Mouse (Mus musculus) intestine, embryonic 15.5 days (tissue): ENCODE results near the gene Grhl3. TPM values are rescaled to one million over a fixed set of nuclear protein-coding genes. Genes with fewer than 3 reads are reported as not detected.
A peak's percentile ranks its signal among the peaks of the same experiment; 100 is the strongest.

Experiments
- ATAC-seq: fragments of 200-750 bp; cut with Nextera tagmentation; 2 replicates; pipeline ENCODE4 v1.8.0; 2017; ENCODE audit warnings: moderate TSS enrichment, moderate library complexity
- H3K27ac ChIP-seq: fragments of 300-500 bp; sonication (generic); 2 replicates; pipeline ENCODE4 v1.5.1; 2015; ENCODE audit warnings: mild to moderate bottlenecking, inconsistent platforms
- H3K27me3 ChIP-seq: fragments of 300-500 bp; sonication (generic); replicated peaks from 2 replicates; pipeline ENCODE4 v1.6.1; 2015; ENCODE audit warnings: inconsistent platforms
- H3K36me3 ChIP-seq: fragments of 300-500 bp; sonication (generic); 2 replicates; pipeline ENCODE4 v1.6.1; 2015; ENCODE audit warnings: inconsistent platforms
- H3K4me1 ChIP-seq: fragments of 300-500 bp; sonication (generic); replicated peaks from 2 replicates; pipeline ENCODE4 v1.6.1; 2015; ENCODE audit warnings: inconsistent platforms
- H3K4me2 ChIP-seq: fragments of 300-500 bp; sonication (generic); replicated peaks from 2 replicates; pipeline ENCODE4 v1.6.1; 2015; ENCODE audit warnings: mild to moderate bottlenecking, inconsistent platforms
- H3K4me3 ChIP-seq: fragments of 300-500 bp; sonication (generic); replicated peaks from 2 replicates; pipeline ENCODE4 v1.5.1; 2015; ENCODE audit warnings: inconsistent platforms
- H3K9ac ChIP-seq: fragments of 300-500 bp; sonication (generic); 2 replicates; pipeline ENCODE4 v1.6.1; 2015; ENCODE audit warnings: inconsistent platforms
- H3K9me3 ChIP-seq: fragments of 300-500 bp; sonication (generic); 2 replicates; pipeline ENCODE4 v1.6.1; 2016; ENCODE audit warnings: inconsistent platforms
- WGBS: fragments of 180-500 bp; shearing (Covaris S2); methylation state at CpG from one replicate; pipeline ENCODE4 v1.1.7; 2015; 5-methylcytosine and 5-hydroxymethylcytosine counted together
- polyA plus RNA-seq: library from polyadenylated mRNA; unstranded; fragments of >200 nt; fragmentation: Nextera tagmentation; extraction: Ambion mirVana; gene quantifications from 2 replicates; pipeline ENCODE4 v1.2.1, GENCODE M21; 2015

Grhl3 gene
- polyA plus RNA-seq, 1 experiment from 2014 or later = 4.4 TPM

- ATAC-seq = peak; percentile 37
- Histone ChIP-seq H3K27me3 (no peaks in the 10 kb centered on the region), H3K27ac (no peak overlapping the region), H3K9ac (no peak overlapping the region), H3K4me1 (peaks cover 36% of the 10 kb centered on the region), H3K9me3 (no peaks in the 10 kb centered on the region), H3K36me3 (no peaks in the 10 kb centered on the region), H3K4me2 (peak overlapping the region; percentile 60), H3K4me3 (peak overlapping the region; percentile 22)
- 7% methylated on average over 8 of the region's 8 CpGs for WGBS
Measured at GRCm38 (mm10) chr4:135545080-135545511, 28.3 kb downstream of the Grhl3 start.

- Histone ChIP-seq H3K4me3 (no peak overlapping the region), H3K27ac (no peak overlapping the region), H3K36me3 (no peaks in the 10 kb centered on the region), H3K4me2 (no peak overlapping the region), H3K9ac (no peak overlapping the region), H3K4me1 (peaks cover 30% of the 10 kb centered on the region), H3K9me3 (no peaks in the 10 kb centered on the region), H3K27me3 (no peaks in the 10 kb centered on the region)
- no peak for ATAC-seq
- 86% methylated on average over 2 of the region's 2 CpGs for WGBS
Measured at GRCm38 (mm10) chr4:135544284-135544683, 29.1 kb downstream of the Grhl3 start.

GRCm38 (mm10) chr4:135540057-135540456 is 33.4 kb downstream of the Grhl3 start:
- Histone ChIP-seq H3K4me2 (no peak overlapping the region), H3K4me3 (no peak overlapping the region), H3K4me1 (peaks cover 7% of the 10 kb centered on the region), H3K27me3 (no peaks in the 10 kb centered on the region), H3K9me3 (no peaks in the 10 kb centered on the region), H3K36me3 (no peaks in the 10 kb centered on the region), H3K9ac (no peak overlapping the region), H3K27ac (no peak overlapping the region)
- 71% methylated on average over 9 of the region's 9 CpGs for WGBS
- ATAC-seq = no peak

- Histone ChIP-seq H3K9me3 (no peaks in the 10 kb centered on the region), H3K27me3 (no peaks in the 10 kb centered on the region), H3K4me2 (no peak overlapping the region), H3K4me3 (no peak overlapping the region), H3K36me3 (no peaks in the 10 kb centered on the region), H3K9ac (no peak overlapping the region), H3K27ac (no peak overlapping the region), H3K4me1 (no peaks in the 10 kb centered on the region)
- 87% methylated on average over 12 of the region's 12 CpGs for WGBS
- ATAC-seq = no peak
Measured at GRCm38 (mm10) chr4:135539056-135539455, 34.4 kb downstream of the Grhl3 start.

- H3K27me3 ChIP-seq = no peaks in the 10 kb centered on the region
- ATAC-seq = no peak
- WGBS = 98% methylated on average over 3 of the region's 3 CpGs
Measured at GRCm38 (mm10) chr4:135535021-135535420, 38.4 kb downstream of the Grhl3 start.

GRCm38 (mm10) chr4:135533001-135533400 is 40.4 kb downstream of the Grhl3 start:
- no peaks in the 10 kb centered on the region for H3K4me1 ChIP-seq
- H3K27me3 ChIP-seq = no peaks in the 10 kb centered on the region
- WGBS = 62% methylated on average over 6 of the region's 6 CpGs
- H3K4me3 ChIP-seq = no peak overlapping the region
- no peak overlapping the region for H3K9ac ChIP-seq
- no peak overlapping the region for H3K27ac ChIP-seq
- no peaks in the 10 kb centered on the region for H3K9me3 ChIP-seq
- no peak for ATAC-seq
- no peaks in the 10 kb centered on the region for H3K36me3 ChIP-seq
- no peak overlapping the region for H3K4me2 ChIP-seq

More at GRCm38 (mm10) chr4:135535021-135535420, 38.4 kb downstream of the Grhl3 start:
- Histone ChIP-seq H3K9ac (no peak overlapping the region), H3K4me2 (no peak overlapping the region), H3K9me3 (no peaks in the 10 kb centered on the region), H3K4me1 (no peaks in the 10 kb centered on the region), H3K4me3 (no peak overlapping the region), H3K36me3 (no peaks in the 10 kb centered on the region), H3K27ac (no peak overlapping the region)

GRCm38 (mm10) chr4:135531771-135532613 is 41.4 kb downstream of the Grhl3 start:
- no peak overlapping the region for H3K27ac ChIP-seq
- no peak overlapping the region for H3K4me3 ChIP-seq
- no peak for ATAC-seq
- H3K27me3 ChIP-seq = no peaks in the 10 kb centered on the region
- no peak overlapping the region for H3K9ac ChIP-seq
- H3K36me3 ChIP-seq = no peaks in the 10 kb centered on the region
- H3K9me3 ChIP-seq = no peaks in the 10 kb centered on the region
- 51% methylated on average over 9 of the region's 9 CpGs for WGBS
- no peaks in the 10 kb centered on the region for H3K4me1 ChIP-seq
- no peak overlapping the region for H3K4me2 ChIP-seq

GRCm38 (mm10) chr4:135531236-135531635 is 42.2 kb downstream of the Grhl3 start:
- Histone ChIP-seq H3K9ac (no peak overlapping the region), H3K4me1 (peaks cover 2% of the 10 kb centered on the region; the same call in 1 of the 2 replicates), H3K27ac (no peak overlapping the region), H3K36me3 (no peaks in the 10 kb centered on the region), H3K4me2 (no peak overlapping the region), H3K27me3 (no peaks in the 10 kb centered on the region), H3K9me3 (no peaks in the 10 kb centered on the region), H3K4me3 (no peak overlapping the region)
- ATAC-seq = no peak
- 87% methylated on average over 9 of the region's 9 CpGs for WGBS

- 68% methylated on average over 2 of the region's 2 CpGs for whole genome bisulfite sequencing
- H3K4me3 ChIP-seq = no peak overlapping the region
- no peak overlapping the region for H3K9ac ChIP-seq
- no peak overlapping the region for H3K27ac ChIP-seq
- H3K4me1 ChIP-seq = peaks cover 6% of the 10 kb centered on the region; the same call in 1 of the 2 replicates
- no peak overlapping the region for H3K4me2 ChIP-seq
- no peak for ATAC-seq
- no peaks in the 10 kb centered on the region for H3K36me3 ChIP-seq
- H3K27me3 ChIP-seq = no peaks in the 10 kb centered on the region
- H3K9me3 ChIP-seq = no peaks in the 10 kb centered on the region
Measured at GRCm38 (mm10) chr4:135530270-135530669, 43.2 kb downstream of the Grhl3 start.

- H3K27me3 ChIP-seq = no peaks in the 10 kb centered on the region
- 40% methylated on average over 14 of the region's 14 CpGs for WGBS
- peaks cover 9% of the 10 kb centered on the region for H3K4me1 ChIP-seq
- no peak overlapping the region for H3K4me3 ChIP-seq
- H3K4me2 ChIP-seq = 0 out of 2 replicates have a peak overlapping the region, but pooled peaks have one; percentile 7
- H3K36me3 ChIP-seq = no peaks in the 10 kb centered on the region
- no peaks in the 10 kb centered on the region for H3K9me3 ChIP-seq
- H3K9ac ChIP-seq = no peak overlapping the region
- no peak for ATAC-seq
- H3K27ac ChIP-seq = no peak overlapping the region
Measured at GRCm38 (mm10) chr4:135526039-135526710, 47.3 kb downstream of the Grhl3 start.

GRCm38 (mm10) chr4:135525057-135525456 is 48.4 kb downstream of the Grhl3 start:
- no peak overlapping the region for H3K27ac ChIP-seq
- no peak for ATAC-seq

GRCm38 (mm10) chr4:135523939-135524338 is 49.5 kb downstream of the Grhl3 start:
- no peaks in the 10 kb centered on the region for H3K36me3 ChIP-seq
- no peaks in the 10 kb centered on the region for H3K27me3 ChIP-seq
- ATAC-seq = no peak
- H3K4me3 ChIP-seq = no peak overlapping the region
- H3K9me3 ChIP-seq = no peaks in the 10 kb centered on the region
- no peak overlapping the region for H3K4me2 ChIP-seq
- H3K9ac ChIP-seq = no peak overlapping the region
- H3K4me1 ChIP-seq = peaks cover 9% of the 10 kb centered on the region
- no peak overlapping the region for H3K27ac ChIP-seq
- WGBS = 17% methylated on average over 6 of the region's 7 CpGs

More at GRCm38 (mm10) chr4:135525057-135525456, 48.4 kb downstream of the Grhl3 start:
- H3K4me3 ChIP-seq = no peak overlapping the region
- no peak overlapping the region for H3K4me2 ChIP-seq
- H3K4me1 ChIP-seq = peaks cover 9% of the 10 kb centered on the region
- H3K27me3 ChIP-seq = no peaks in the 10 kb centered on the region
- no peak overlapping the region for H3K9ac ChIP-seq
- 67% methylated on average over 12 of the region's 12 CpGs for WGBS
- H3K9me3 ChIP-seq = no peaks in the 10 kb centered on the region
- no peaks in the 10 kb centered on the region for H3K36me3 ChIP-seq
